Mouse (Mus musculus) lung, embryonic 14.5 days (tissue): ENCODE measurements at regions not wholly inside any gene's neighbourhood (a gene's known extent, or its start where the extent isn't known, plus 50 kb on each side); places are given as distances from the start of the nearest gene placed in this dataset.

Source experiments
- ATAC-seq: fragments of 200-750 bp; cut with Nextera tagmentation; 2 replicates; pipeline ENCODE4 v1.8.0; 2017; ENCODE audit warnings: mild to moderate bottlenecking, moderate TSS enrichment, moderate library complexity; ENCODE audit not compliant: insufficient read depth
- DNase-seq: peaks from one replicate; pipeline ENCODE4 v3.0.0-alpha.2; 2015
- H3K27ac ChIP-seq: fragments of 300-500 bp; sonication (generic); 2 replicates; pipeline ENCODE4 v1.5.1; 2014; ENCODE audit warnings: low read depth, mild to moderate bottlenecking, moderate library complexity
- H3K27me3 ChIP-seq: fragments of 300-500 bp; sonication (generic); 2 replicates; pipeline ENCODE4 v1.6.1; 2014; ENCODE audit warnings: low read length, control low read depth; ENCODE audit not compliant: insufficient read depth
- H3K36me3 ChIP-seq: fragments of 300-500 bp; sonication (generic); 2 replicates; pipeline ENCODE4 v1.6.1; 2014; ENCODE audit warnings: control low read depth; ENCODE audit not compliant: insufficient read depth
- H3K4me1 ChIP-seq: fragments of 300-500 bp; sonication (generic); 2 replicates; pipeline ENCODE4 v1.6.1; 2014; ENCODE audit warnings: antibody characterized with exemption, control low read depth; ENCODE audit not compliant: insufficient read depth
- H3K4me2 ChIP-seq: fragments of 300-500 bp; sonication (generic); 2 replicates; pipeline ENCODE4 v1.6.1; 2014; ENCODE audit warnings: mild to moderate bottlenecking
- H3K4me3 ChIP-seq: fragments of 300-500 bp; sonication (generic); 2 replicates; pipeline ENCODE4 v1.5.1; 2014; ENCODE audit warnings: low read depth, low read length
- H3K9ac ChIP-seq: fragments of 300-500 bp; sonication (generic); 2 replicates; pipeline ENCODE4 v1.6.1; 2014
- H3K9me3 ChIP-seq: fragments of 300-500 bp; sonication (generic); 2 replicates; pipeline ENCODE4 v1.6.1; 2016; ENCODE audit warnings: low read depth, low read length, control low read depth
- CTCF ChIP-seq: IDR thresholded peaks from 2 replicates; pipeline ENCODE4 v1.5.1; 2016; ENCODE audit warnings: antibody characterized with exemption, low read depth
- WGBS: fragments of 180-500 bp; shearing (Covaris S2); extraction: QIAGEN DNeasy Blood & Tissue Kit; methylation state at CpG from one replicate; pipeline ENCODE4 v1.1.7; 2014; 5-methylcytosine and 5-hydroxymethylcytosine counted together

DNA sequence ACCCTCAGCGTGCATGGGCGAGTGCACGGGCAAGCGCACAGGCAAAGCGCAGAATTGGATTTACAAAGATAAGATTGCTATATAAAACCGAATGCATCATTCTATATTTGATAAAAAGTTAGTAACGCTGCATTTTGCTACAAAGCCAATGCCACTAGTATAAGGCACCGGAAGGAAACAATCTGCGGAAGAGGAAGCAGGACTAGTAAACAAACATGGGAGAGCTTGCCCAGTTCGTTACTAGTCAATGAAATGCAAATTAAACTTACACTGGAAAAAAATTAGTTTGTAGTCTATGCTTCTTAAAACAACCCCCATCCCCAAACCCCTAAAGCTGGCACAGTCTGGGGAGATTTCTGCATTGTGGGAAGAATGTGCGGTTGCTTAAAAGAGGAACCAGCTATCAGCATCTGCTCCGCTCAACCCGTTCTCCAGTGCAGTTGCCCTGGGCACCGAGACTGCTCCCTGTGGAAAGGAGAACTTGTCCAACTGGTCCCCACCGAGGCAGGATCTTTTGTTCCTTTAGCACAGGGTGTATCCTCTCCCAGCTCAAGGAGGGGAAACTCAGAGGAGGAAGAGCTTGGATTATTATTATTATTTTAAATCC is 389.6 kb upstream of the Adgrl2 start:
- Histone ChIP-seq H3K4me2 (no peak overlapping the region), H3K4me1 (peaks cover 5% of the 10 kb centered on the region), H3K9me3 (no peaks in the 10 kb centered on the region), H3K27me3 (no peaks in the 10 kb centered on the region), H3K4me3 (no peak overlapping the region), H3K9ac (no peak overlapping the region), H3K36me3 (no peaks in the 10 kb centered on the region), H3K27ac (no peak overlapping the region)
- no peak for TF ChIP-seq CTCF
- peak; percentile 39 for DNase-seq
- no peak for ATAC-seq
- WGBS = 69% methylated on average over 15 of the region's 15 CpGs

- DNase-seq = no peak
- Histone ChIP-seq H3K27ac (no peak overlapping the region), H3K9me3 (no peaks in the 10 kb centered on the region), H3K9ac (no peak overlapping the region), H3K27me3 (no peaks in the 10 kb centered on the region), H3K36me3 (no peaks in the 10 kb centered on the region), H3K4me3 (no peak overlapping the region), H3K4me1 (peaks cover 5% of the 10 kb centered on the region), H3K4me2 (no peak overlapping the region)
- no peak for ATAC-seq
- WGBS = 84% methylated on average over 3 of the region's 3 CpGs
- TF ChIP-seq CTCF = no peak
Observed at GRCm38 (mm10) chr3:149379249-149379865, 389.0 kb upstream of the Adgrl2 start.

DNA sequence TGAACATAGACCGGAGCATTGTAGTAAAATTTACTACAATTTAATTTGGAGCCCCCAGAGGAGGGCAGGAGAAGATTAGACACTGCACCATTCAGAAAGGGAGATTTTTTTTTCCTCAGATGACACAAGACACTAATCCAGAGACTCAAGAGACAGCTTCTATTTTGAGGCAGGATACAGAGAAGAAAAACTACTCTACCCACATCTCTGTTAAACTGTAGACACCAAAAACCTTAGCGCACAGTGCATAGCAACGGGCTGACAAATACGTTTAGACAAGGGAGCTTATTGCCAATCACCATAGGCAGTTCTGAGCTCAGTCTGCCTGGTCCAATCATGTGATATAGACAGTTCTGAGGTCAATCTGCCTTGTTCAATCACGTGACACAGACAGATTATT is 381.1 kb upstream of the Adgrl2 start:
- TF ChIP-seq CTCF = no peak
- no peaks in the 10 kb centered on the region for H3K9me3 ChIP-seq
- no peak overlapping the region for H3K4me2 ChIP-seq
- no peak overlapping the region for H3K9ac ChIP-seq
- DNase-seq (no peak), ATAC-seq (no peak)
- 85% methylated on average over 5 of the region's 5 CpGs for WGBS
- H3K27me3 ChIP-seq = no peaks in the 10 kb centered on the region
- H3K4me3 ChIP-seq = no peak overlapping the region
- H3K36me3 ChIP-seq = no peaks in the 10 kb centered on the region
- H3K4me1 ChIP-seq = no peaks in the 10 kb centered on the region
- no peak overlapping the region for H3K27ac ChIP-seq

DNA sequence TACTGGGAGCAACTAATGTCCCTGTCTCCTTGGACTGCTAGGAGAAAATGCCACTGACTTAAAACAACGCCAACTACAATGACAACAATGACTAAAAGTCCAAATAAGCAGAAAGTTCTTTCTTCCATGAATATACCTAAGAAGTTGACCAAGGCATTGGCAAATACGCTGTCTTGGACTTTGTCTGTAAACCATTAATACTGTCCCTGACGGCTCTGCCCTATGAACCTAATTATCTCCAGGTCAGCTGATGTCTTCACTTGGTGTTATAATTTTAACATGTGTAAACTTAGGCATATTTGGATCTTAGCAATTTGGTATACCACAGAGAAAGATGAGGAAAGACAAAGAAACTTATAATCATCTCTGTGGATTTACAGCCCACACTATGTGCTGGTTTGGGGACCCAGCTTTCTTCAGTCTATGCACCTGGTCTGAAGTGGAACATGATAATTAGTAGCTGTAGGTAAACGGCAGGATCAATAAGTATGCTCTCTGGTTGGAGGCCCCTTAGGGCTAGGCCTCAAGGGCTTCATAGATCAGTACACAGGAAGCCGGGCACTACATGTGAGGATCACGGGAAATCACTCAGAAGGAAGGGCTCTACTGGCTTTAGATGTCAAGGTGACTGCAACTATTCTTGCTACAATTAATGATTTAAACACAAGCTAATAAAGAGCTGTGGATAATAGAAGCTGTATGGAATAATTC is 380.3 kb upstream of the Adgrl2 start:
- ATAC-seq (no peak), DNase-seq (no peak)
- Histone ChIP-seq H3K4me2 (no peak overlapping the region), H3K9me3 (no peaks in the 10 kb centered on the region), H3K27me3 (no peaks in the 10 kb centered on the region), H3K27ac (no peak overlapping the region), H3K36me3 (no peaks in the 10 kb centered on the region), H3K4me3 (no peak overlapping the region), H3K9ac (no peak overlapping the region), H3K4me1 (no peaks in the 10 kb centered on the region)
- 90% methylated on average over 6 of the region's 6 CpGs for WGBS
- TF ChIP-seq CTCF = no peak

DNA sequence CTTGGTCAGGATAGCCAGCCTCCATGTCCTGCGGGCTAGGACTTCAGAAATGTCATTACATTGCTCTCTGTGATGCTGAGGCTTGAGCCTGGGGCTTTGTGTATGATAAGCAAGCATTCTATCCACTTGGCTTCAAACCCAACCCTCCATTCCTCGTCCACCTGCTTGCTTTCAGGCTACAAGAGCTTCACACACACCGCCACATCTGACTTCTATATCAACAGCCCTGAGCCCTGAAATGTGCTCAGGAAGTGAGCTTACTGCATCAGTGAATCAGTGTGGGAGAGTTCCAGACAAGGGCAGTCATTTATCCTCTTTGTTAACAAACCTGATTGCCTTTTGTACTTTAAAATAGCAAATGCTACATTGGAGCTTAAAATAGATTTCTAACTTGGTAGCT is 377.5 kb upstream of the Adgrl2 start:
- Histone ChIP-seq H3K4me2 (no peak overlapping the region), H3K9ac (no peak overlapping the region), H3K4me3 (no peak overlapping the region), H3K9me3 (no peaks in the 10 kb centered on the region), H3K27ac (no peak overlapping the region), H3K27me3 (no peaks in the 10 kb centered on the region), H3K4me1 (no peaks in the 10 kb centered on the region), H3K36me3 (no peaks in the 10 kb centered on the region)
- WGBS = 63% methylated on average over 3 of the region's 3 CpGs
- DNase-seq (no peak), ATAC-seq (no peak)
- TF ChIP-seq CTCF = no peak

GRCm38 (mm10) chr3:149360164-149360563 is 369.8 kb upstream of the Adgrl2 start:
- peak; percentile 24 for DNase-seq
- H3K4me1 ChIP-seq = no peaks in the 10 kb centered on the region

GRCm38 (mm10) chr3:149358570-149359193 is 368.3 kb upstream of the Adgrl2 start:
- peak; percentile 52; the same call in 1 of the 2 replicates for ATAC-seq
- WGBS = 28% methylated on average over 6 of the region's 6 CpGs
- no peak for TF ChIP-seq CTCF
- H3K36me3 ChIP-seq = no peaks in the 10 kb centered on the region
- no peaks in the 10 kb centered on the region for H3K9me3 ChIP-seq
- peak; percentile 56 for DNase-seq
- H3K27me3 ChIP-seq = no peaks in the 10 kb centered on the region
- no peak overlapping the region for H3K27ac ChIP-seq
- no peaks in the 10 kb centered on the region for H3K4me1 ChIP-seq
- no peak overlapping the region; the same call in 1 of the 2 replicates for H3K9ac ChIP-seq
- peak overlapping the region; percentile 7; the same call in 1 of the 2 replicates for H3K4me2 ChIP-seq
- no peak overlapping the region for H3K4me3 ChIP-seq

More at GRCm38 (mm10) chr3:149360164-149360563, 369.8 kb upstream of the Adgrl2 start:
- Histone ChIP-seq H3K27me3 (no peaks in the 10 kb centered on the region), H3K4me2 (no peak overlapping the region), H3K9ac (no peak overlapping the region), H3K36me3 (no peaks in the 10 kb centered on the region), H3K27ac (no peak overlapping the region), H3K4me3 (no peak overlapping the region), H3K9me3 (no peaks in the 10 kb centered on the region)
- 60% methylated on average over 2 of the region's 2 CpGs for WGBS
- no peak for TF ChIP-seq CTCF
- no peak for ATAC-seq
